Mouse (Mus musculus) layer of hippocampus, postnatal 25 days (tissue): ENCODE results near the gene Gm10277. TPM values are rescaled to one million over a fixed set of nuclear protein-coding genes. Genes with fewer than 3 reads are reported as not detected.

Experiments used
- DNase-seq, 2 experiments: peaks; one replicate each; pipeline ENCODE4 v3.0.0; 2022; ENCODE audit warnings: mixed read lengths in 2 of 2, low spot score in 1 of 2; ENCODE audit errors: extremely low spot score in 1 of 2
- total RNA-seq, 2 experiments: library from RNA; stranded (reverse); gene quantifications; 2 replicates each; pipeline ENCODE4 v1.2.3; 2021

Gm10277 gene
- total RNA-seq = not detected

DNA sequence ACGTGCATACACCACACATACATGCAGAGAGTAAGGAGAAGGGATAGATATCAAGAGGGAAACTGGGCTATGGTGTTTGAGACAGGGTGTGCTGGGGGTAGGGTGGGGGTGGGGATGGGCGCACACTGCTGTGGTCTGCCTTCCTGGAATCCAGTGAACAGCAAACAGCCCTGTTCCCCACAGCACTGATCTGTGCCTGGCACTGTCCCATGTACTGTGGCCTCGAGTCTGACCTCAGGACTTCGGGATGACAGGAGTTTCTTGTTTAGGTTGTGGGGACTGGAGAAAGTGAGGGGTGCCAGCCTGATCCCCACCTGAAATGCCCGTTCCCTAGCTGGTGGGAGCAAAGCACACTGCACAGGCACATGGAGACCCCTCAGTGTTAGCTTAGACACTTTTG lies at the start of gene Gm10277:
Gm10277 (minus strand) TSS at position 41 of the 400 bp plus-strand sequence.
- no peak for DNase-seq

DNA sequence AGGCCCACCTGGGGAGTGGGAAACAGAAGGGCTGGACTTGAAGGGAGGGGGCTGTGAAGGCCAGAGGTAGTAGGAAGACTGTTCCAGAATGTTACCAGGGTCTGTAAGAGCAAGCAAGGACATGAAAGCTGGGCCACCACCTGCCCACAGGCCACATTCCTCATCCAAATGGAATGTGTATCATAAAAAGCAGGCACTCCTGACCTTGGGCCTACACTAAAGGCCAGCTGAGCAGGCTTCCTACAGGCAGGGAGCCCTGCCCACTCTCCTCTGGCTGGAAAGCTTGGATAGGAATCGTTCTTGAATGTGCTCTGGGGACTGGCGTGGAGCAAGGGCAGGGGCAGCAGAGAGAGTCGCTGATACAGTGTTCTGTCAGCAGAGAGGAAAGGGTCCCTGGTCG lies 49.2 kb upstream of the Gm10277 start:
- DNase-seq = no peak

DNA sequence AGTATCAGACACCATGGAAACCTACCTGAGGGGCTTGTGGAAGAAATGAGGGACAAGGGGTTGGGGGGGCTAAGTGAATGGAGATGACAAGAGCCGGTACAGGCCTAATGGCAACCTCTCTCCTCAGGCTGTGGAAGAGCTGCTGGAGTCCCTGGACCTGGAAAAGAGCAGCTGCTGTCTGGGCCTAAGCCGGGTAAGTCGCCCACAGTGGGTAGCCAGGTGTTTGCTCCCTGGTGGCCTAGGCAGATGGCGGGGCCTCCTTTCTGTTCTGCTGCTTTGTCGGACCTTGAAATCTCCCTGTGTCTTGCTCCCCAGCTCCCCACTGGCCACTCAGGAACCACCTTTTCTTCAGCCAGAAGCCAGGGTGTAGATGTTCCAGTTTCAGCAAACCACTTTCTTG lies 48.7 kb upstream of the Gm10277 start:
- no peak for DNase-seq

DNA sequence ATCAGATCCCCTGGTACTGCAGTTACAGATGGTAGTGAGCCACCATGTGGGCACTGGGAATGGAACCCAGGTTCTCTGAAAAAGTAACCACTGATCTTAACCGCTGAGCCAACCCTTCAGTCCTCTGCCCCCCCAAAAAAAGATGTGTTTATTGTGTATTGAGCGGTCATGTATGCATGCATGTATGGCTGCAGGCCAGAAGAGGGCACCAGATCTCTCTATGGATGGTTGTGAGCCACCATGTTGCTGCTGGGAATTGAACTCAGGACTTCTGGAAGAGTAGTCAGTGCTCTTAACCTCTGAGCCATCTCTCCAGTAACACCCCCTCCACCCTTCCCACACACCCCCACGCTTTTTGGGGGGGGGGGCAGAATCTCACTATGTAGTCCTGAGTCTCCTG lies 47.6 kb upstream of the Gm10277 start:
- DNase-seq = no peak

DNA sequence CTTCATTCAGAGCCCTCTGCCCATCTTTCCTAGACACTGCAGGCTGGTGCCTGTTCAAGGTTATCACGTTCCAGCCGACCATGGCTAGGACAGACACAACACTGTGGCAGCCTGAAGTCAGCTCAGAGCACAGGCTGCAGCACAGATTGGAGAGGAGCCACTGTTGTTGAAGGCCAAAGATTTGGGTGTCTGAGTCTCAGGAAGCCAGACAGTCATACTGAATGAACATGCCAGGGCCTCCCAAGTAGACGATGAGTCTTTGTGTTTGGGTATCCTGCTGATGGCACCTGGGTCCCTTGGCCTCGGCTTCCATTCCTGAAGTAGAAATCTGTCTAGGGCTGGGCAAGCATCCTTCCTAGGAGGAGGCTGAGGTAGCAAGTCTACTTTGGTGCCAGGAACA lies 45.0 kb upstream of the Gm10277 start:
- DNase-seq = no peak

DNA sequence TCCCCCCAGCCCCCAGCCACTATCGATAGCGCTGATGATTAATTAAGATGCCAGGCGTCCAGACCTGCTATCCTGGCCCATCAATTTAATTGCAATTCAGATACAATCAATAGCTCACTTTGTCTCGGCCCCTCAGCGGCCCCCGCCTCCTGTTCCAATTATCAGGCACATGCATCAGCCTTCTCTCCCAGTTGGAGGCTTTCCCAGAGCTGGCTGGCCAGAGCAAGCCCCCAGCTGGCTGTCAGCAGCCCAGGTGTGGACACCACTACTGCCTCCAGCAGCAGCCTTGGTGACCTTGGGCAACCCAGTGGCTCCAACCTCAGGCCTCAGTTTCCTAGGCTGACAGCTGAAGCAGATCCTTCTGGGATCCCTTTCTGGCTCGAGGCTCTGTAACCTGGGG lies 43.3 kb upstream of the Gm10277 start:
- DNase-seq = no peak

DNA sequence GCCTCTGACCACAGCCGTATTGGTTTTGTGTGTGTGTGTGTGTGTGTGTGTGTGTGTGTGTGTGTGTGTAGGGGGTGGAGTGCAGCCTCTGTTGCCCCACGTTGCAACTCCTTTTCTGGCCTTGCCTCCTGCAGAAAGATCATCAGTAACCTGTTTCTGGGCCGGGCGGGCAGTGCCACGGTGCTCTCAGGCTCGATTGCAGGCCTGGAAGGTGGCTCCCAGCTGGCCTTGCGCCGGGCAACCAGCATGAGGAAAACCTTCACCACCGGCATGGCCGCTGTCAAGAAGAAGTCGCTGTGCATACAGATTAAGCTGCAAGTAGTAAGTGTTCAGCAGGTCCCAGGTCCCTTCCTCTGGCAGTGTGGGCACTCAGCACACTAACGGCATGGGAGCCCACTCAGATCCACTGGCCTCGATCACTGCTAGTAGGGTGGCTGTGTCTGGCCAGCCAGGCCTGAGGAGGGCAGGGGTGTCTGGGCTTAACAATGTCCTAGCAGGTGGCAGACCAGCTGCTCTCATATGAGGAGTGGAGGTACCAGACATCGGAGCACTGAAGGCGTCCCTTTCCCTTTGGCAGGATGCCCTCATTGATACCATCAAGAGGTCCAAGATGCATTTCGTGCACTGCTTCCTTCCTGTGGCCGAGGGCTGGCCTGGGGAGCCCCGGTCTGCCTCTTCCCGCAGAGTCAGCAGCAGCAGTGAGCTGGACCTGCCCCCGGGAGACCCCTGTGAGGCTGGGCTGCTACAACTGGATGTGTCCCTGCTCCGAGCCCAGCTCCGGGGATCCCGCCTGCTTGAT lies 41.7 kb upstream of the Gm10277 start:
- DNase-seq = no peak

DNA sequence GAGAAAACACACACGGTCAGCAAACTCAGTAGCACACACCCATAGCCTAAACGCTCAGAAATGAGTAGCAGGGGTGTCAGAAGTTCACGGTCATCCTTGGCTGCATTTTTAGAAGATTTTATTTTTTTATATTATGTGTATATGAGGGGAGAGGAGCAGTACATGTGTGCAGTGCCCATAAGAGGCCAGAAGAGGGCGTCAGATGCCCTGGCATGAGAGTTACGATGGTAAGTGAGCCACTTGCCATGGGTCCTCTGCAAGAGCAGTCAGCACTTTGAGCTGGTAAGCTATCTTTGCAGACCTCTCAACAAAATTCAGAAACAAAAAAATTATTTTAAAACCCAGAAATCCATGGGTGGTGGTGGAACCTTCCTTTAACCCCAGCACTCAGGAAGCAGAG lies 40.6 kb upstream of the Gm10277 start:
- DNase-seq = no peak

DNA sequence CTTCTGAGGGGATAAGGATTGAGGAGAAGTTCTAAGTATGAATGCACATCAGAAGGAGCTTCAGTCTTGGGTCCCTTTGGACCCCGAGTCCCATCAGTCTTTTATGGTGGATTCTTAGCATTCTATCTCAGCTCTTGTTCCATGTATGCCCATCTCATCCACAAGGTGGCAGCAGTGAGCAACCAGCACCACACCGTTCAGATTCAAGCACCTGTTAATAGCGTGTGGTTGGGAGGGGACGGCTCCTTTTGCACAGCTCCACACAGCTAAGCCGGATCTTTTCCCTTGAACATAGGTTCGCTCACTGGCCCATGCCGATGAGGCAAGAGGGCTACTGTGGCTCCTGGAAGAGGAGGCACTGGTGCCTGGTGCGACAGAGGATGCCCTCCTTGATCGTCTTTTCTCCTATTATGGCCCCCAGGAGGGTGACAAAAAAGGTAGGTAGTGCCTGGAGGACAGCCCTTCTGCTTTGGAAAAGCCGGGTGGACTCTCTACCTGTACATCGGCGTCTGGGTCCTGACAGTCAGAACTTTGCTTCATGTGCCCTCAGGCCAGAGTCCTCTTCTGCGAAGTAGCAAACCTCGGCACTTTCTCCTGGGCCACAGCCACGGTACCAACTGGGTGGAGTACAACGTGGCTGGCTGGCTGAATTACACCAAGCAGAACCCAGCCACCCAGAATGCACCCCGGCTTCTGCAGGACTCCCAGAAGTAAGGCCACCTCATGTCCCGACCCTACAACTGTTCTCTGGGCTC lies 39.9 kb upstream of the Gm10277 start:
- DNase-seq = peak; percentile 70 to 84

DNA sequence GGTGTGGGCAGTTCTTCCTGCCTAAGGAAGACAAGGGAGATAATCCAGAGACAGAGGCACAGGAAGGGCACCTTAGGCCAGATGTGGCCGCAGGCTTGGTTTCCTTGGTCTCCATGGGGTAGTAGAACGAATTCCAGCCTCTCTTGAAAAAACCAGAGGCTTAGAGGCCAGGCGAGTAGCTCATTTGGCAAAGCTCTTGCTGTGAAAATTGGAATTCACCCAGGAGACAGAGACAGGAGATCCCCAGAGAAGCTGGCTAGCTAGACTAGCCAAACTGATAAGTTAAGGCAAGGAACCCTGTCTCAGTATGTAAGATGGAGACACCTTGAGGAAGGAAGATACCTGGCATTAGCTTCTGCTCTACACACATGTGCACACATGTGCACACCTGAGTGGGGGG lies 38.8 kb upstream of the Gm10277 start:
- no peak for DNase-seq

DNA sequence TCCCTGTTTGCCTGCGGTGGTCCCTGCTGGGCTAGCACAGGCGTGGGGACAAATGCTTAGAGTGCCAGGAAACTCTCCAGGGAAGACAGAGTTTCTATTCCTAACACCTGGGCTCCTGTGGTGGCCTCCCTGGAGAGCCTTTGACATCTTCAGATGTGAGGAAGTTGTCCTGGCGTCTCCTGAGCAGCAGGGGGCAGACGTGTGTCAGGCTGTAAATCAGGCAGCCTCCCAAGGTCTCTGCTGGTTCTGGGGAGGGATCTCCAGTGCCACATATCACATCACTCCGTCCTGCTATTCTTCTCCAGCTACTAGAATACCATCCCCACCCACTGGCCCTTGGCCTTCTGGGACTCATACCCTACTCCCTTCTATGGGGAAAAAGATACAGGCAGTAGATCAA lies 38.3 kb upstream of the Gm10277 start:
- DNase-seq = peak; percentile 65 to 73

DNA sequence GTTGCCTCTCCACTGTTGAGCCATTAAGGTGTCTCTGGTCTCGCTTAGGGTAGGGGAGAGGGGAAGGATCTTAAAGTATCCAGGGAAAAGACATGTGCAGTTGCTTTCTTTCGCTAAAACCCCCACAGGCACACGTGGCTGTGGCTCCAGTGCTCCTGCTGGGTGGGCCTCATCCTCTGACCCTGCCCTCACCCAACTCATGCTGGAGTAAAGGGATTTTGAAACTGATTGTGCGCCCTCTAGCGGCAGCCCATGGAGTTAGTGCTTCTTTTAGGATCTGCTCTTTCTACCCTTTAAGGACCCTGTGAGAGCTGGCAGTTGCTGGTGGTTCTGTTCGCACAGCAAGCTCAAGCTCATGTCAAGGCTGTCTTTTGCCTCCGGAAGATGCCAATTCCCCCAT lies 35.2 kb upstream of the Gm10277 start:
- peak; percentile 59 to 85 for DNase-seq

DNA sequence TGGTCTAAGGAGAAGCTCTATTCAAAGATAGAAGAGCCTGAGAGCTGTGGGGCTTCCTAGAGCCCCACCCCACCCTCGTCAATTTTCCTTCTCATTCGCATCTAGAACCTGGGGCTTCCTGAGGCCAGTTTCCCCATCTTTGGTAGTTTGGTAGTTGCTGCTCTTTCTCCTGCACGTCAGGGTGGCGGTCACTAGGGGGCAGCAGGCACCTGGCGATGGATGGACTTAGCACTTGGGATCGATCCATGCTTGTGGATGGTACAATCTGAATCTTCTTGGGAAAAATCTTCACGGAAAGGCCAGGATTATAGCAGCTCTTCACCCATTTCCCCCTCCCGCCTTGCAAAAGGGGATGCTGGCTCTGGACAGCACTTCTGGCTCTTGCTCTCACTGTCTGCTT lies 34.1 kb upstream of the Gm10277 start:
- peak in 1 of 2 experiments; percentile 66 for DNase-seq

DNA sequence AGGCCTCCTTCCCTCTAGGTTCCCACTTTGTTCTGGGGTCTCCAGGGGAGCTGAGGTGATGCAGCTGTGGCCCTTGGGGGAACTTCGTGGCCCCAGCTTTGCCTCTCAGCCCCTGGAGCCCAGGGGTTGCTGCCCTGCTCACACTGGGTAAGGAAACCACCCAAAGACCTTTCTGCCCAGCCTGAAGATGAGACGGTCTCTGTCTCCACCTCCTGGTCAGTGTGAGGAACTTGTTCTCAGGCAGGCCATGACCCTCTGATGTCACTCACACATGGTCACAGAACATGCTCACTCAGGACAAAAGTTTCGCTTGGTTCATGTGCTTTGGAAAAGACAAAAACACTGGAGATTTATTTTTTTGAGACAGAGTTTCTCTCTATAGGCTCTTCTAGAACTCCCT lies 28.5 kb upstream of the Gm10277 start:
- DNase-seq = peak in 1 of 2 experiments; percentile 48

DNA sequence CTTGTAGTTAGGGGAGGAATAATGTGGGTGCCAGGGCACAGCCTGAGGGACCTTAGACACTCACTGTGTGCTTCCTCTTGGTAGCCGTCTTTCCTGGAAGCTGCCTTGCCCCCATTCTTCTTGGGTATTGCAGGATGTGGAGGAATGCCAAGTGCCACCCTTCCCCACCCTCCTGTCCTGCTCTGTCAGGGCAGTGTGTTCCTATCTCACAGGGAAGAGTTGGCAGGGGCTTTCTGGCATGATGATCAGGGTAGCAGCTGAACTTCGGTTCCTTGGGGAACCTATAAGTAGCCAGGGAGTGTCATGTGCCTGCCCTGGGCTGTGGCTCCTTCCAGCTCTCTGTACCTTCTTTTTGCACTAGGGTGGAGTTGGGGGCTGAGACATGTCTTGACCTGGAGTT lies 26.4 kb upstream of the Gm10277 start:
- no peak for DNase-seq

DNA sequence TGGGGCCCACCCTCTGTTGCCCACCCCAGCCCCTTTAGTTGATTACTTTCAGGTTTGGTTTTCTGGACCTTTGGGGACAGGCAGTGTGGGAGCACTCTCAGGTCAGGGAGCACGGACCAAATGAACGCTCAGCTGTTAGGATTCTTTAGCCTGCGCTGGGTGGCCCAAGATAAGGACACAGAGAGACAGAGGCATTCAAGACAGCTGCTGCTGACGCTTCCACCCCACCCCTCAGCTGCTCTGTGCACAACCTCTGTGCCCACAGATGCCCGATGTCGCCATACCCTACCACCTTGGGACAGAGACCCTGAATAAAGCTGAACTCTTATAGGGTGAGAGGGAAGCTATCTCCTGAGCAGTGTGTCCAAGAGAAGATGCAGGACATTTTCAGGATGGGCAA lies 22.5 kb upstream of the Gm10277 start:
- DNase-seq = no peak

DNA sequence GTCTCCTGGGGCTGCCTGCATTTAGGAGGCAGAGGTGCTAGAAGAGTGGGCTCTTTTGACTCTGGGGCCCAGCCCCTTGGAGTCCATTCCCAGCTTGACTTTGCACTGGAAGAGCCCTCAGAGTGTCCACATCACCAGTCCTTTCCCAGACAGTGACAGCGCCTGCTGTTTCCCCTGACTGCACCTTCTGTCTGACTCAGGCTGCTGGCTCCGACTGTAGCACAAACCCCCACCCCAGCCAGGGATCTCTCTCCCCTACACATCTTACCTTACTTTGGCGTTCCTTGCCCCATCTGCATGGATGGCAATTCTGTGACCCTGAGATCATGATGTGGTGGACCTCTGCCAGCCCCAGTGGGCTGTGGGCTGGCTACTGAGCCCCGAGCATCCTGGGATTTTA lies 21.7 kb upstream of the Gm10277 start:
- no peak for DNase-seq

DNA sequence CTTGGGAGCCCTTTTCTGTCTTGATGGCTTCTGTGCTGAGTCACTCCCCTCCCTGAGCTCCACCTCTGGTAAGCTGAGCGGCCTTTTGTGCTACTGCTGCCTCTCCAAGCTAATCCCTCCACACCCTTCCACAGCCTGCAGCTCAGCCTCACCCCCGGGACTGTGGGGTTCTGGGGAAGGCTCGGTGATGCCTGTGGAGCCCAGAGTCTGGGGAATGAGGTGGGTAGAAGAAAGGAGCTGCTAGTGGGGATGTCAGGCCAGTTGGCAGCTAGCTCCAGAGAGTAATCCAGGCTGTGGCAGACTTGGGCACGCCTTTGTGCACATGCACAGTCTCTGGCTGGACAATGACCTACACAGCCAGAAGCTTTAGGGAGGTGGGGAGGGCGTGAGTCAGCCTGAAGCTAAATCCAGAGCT lies 20.5 kb upstream of the Gm10277 start:
- DNase-seq = no peak

DNA sequence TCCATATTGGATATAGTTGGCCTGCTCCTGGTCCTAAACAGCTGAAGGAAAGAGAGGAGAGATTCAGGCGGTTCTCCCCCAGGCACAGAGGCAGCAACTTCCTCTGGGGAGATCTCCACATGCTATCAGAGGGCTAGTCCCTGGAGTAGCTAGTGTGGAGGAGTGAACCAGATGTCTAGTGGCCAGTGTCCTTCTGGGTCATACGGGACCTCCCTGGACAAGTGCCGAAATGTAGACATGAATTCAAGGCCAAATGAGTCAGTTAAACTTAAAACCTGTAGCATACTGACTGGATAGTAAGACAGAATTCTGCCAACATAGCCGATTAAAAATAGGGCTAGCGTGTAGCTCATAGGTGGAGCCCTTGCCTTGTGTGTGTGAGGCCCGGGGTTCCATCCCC lies 19.3 kb upstream of the Gm10277 start:
- no peak for DNase-seq

DNA sequence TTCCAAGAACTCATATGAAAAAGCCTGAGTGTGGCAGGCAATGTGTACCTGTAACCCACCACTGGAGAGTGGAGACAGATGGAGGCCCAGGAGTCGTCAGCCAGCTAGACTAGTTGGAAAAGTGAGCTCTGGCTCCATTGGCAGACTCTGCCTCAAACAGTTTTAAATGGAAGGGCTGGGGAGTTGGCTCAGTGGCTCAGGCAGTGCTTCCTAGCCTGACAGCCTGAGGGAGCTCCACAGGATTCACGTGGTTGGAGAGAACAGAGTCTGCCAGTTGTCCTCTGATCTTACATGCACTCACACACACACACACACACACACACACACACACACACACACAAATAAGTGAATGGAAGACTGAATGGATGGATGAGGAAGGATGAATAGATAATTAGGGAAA lies 18.7 kb upstream of the Gm10277 start:
- no peak for DNase-seq

DNA sequence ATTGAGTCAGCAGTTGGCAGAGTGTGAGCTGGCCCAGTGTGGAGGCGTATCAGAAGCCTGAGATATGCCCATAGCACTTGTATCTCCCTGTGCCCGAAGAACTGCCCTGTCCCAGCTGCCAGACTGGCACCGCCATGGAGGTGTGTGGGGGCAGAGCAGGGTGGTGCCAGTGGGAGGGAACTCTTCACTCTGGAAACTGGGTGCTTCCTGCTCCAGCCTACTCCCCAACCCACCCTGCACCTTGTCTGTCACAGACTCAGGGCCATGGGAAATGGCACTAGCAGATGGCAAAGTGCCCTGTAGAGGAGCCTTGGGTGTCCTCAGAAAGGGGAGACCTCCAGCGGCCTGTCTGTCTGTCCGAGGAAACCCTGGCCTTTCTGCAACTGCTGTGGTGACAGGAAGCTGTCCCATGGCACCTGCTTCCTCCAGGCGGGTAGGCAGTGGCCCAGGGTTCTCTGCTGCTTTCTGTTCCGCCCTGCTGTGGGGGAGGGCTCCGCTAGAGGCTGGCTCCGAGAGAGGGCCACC lies 14.9 kb upstream of the Gm10277 start:
- DNase-seq = no peak
